Mouse (Mus musculus) mesoderm, embryonic 11.5 days (tissue): ENCODE measurements around the gene Fosb.
"Not testable (repeated sequence)": the region's sequence is repeated elsewhere in the genome, so short reads cannot be mapped to it uniquely, and the experiment has no call there.

Experiments used
- DNase-seq: peaks from one replicate; pipeline ENCODE4 v3.0.0-alpha.2; 2012; ENCODE audit warnings: low read depth, low spot score

Gene Fosb

DNA sequence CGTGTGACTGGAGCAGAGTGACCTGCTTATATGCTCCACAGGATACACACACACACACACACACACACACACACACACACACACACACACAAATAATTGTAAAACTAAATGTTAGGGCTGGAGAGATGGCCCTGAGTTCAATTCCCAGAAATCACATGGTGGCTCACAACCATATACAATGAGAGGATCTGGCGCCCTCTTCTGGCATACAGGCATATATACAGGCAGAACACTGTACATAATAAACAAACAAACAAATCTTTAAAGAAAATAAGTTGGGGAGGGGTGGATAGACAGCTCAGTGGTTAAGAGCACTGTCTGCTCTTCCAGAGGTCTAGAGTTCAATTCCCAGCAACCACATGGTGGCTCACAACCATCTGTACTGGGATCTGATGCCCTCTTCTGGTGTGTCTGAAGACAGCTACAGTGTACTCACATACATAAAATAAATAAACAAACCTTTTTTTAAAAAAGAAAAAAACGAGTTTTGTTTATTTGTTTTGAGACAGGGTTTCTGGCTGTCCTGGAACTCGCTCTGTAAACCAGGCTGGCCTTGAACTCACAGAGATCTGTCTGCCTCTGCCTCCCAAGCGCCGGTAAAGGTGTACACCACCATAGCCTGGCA lies 28.1 kb downstream of the Fosb start:
- not testable (repeated sequence) for DNase-seq

DNA sequence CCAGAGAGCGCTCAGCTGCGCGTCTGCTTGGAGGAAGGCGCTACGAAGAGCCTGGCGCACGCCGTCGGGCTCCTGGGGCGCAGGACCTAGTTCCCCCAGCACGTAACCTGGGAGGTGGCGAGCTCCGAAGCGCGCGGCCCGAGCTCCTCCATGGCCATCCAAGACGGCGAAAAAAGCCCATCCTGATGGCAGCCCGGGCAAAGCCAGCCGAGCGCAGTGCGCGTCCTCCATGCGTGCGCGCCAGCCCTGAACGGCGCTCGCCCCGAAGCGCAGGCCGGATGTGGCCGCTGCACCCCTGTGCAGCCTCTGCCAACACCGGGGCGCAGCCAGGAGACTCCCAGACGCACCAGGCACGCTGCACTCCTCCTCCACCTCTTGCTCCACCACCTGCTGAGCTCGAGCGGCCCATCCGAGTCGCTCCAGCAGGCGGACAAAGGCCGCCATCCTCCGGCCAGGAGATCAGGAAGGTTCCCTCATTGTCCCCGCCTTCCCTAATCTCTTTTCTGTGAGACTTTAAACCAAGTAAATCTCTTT lies 30.2 kb downstream of the Fosb start, which contains the start of gene Ppm1n:
Ppm1n (minus strand) TSS at position 484 of the 534 bp plus-strand sequence.
- no peak for DNase-seq

GRCm38 (mm10) chr7:19279052-19279451 lies 30.8 kb downstream of the Fosb start:
- no peak for DNase-seq

- no peak for DNase-seq
Measured at GRCm38 (mm10) chr7:19276253-19276652, 33.6 kb downstream of the Fosb start.

- DNase-seq = peak; percentile 69
Measured at GRCm38 (mm10) chr7:19272173-19272764, 37.6 kb downstream of the Fosb start.

GRCm38 (mm10) chr7:19271238-19272172 lies 38.3 kb downstream of the Fosb start, which contains the start of gene Vasp:
Gene Vasp, minus strand, starts transcription at chr7:19271817.
- DNase-seq = peak; percentile 83

- DNase-seq = no peak
Measured at GRCm38 (mm10) chr7:19270509-19271237, 39.2 kb downstream of the Fosb start.

- DNase-seq = no peak
Measured at GRCm38 (mm10) chr7:19269721-19270441, 40.0 kb downstream of the Fosb start.

DNA sequence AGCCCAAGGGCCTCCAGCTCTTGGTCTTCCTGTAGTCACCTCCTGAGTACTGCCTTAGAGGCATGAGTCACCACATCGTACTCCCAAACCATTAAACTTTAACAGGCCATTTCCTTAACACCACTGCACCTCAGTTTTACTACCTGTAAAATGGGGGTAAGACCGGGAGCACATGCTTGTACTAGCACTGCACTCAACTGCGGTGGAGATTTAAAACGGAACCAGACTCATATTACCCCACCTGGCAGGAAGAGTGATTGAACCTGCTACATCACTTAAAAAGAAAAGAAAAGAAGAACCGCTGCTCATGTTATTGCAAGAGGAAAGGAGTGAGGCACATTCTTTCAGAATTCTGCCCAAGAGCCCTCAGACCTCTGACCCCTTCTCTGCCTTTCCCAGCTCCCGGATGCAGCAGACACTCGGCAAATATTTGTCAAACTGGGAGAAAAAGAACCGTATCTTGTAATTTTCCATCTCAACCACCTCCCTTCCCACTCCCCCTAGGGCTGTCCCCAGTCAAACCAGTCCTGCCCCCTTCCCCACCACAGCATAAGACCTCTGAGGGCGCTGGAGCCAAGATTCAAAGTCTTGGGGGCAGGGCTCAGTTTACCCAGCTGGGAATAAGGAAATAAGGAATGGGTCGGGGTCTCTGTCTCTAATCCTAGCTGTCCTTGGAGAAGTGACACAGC lies 40.7 kb downstream of the Fosb start:
- DNase-seq = no peak

GRCm38 (mm10) chr7:19267051-19267450 lies 42.8 kb downstream of the Fosb start:
- no peak for DNase-seq

DNA sequence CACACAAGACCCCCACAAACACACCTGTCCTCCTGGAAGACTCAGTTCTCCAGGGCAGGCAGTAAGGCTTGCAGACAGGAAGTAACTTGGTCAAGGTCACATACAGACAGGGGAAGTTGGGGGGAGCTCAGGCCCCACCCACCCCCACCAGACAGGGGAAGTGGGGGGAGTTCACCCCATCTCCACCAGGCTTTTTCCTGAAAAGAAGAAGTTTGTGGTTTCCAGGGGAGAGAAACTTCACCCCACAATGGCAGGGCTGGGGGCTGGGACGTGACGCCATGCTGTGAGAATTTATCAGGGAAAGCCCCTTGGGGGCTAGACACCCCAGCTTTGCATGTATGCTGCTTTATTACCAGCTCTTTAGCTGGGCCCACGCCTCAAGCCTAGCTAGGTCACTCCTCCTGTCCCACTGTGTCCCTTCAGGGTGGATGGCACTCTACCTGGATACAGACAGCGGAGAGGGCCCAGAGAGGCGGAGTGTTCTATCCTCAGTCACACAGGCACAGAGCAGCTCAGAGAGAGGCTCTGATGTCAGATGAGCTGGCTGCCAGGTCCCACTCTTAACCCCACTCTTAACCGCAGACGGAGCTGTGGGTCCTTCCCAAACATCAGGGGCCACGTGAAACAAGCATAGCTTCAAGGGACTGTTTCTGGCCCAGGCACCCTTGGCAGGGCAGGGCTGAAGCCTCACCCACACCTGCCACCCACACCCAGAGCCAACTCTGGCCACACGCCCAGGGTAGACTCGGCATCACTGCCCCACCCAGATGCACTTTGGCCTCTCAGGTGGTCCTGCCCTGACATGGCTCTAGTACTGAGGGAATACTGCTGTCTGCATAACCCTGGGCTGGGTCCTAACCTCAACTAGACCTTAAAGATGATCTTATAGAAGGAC lies 43.7 kb downstream of the Fosb start:
- no peak for DNase-seq

DNA sequence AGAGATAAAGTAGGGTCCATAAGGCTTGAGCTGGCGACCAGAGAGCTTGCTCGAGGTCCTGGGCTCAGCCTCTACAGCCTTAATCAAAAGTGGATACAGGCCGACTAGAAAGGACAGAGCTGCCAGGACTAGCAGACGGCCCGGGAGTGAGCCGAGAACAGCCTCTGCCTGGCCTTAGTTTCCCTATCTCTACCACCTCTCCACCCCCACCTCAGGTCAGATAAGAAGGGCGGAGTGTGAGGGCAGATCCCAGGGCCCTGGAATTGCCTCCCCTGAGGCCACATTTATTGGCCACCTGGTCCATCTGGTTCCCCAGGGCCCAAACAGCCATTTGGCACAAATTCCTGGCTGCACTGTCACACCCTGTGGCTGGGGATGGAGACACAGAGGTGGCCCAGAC lies 44.7 kb downstream of the Fosb start:
- DNase-seq = no peak

DNA sequence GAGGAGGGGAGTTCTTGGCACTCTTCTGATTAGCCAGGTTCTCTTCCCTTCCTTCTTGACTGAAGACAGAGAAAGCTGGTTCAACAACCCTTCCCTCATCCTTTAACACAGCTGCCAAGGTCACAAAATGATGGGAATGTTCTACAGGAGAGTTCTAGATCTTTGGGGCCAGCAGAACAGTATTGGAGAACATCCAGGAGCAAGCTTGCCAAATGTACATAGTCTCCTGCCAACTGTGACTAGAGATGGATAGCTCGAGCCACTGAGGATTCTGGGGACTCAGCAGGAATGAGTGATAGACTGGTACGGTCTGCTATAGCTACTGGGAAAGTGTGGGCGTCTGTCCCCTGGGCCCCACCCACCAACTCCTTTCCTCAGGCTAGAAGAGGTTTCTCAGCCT lies 51.5 kb downstream of the Fosb start:
- DNase-seq = no peak

DNA sequence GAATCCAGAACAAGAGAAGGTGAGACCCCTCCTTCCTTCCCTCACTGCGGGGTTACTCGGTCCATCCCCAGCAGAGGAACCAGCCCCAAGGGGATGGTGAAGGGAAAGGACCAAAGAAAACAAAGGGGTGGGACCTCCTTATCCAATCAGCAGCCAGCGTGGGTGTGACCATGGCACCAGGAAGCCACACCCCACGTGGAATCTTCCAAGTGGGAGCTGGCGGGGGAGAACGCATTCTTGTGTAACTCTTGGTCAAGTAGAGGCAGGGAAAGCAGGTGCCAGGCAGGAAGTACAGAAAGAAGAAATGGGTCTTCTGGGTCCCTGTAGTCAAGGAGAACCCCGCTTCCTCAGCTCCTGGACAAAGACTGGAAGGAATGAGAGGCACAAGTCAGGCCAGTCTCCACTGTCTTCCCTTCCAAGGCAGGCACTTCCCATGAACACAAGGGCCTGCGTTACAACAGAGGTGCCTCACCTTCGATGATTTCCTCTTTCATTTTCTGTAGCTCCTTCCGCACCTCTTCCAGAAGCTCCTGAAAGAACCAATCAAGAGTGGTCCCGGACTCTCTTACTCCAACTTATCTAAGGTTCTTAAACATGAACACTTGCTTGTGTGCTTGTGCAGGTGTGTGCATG lies 52.3 kb downstream of the Fosb start:
- peak; percentile 79 for DNase-seq

GRCm38 (mm10) chr7:19256567-19256966 lies 53.3 kb downstream of the Fosb start:
- DNase-seq = no peak

GRCm38 (mm10) chr7:19255395-19255794 lies 54.5 kb downstream of the Fosb start:
- DNase-seq = no peak

DNA sequence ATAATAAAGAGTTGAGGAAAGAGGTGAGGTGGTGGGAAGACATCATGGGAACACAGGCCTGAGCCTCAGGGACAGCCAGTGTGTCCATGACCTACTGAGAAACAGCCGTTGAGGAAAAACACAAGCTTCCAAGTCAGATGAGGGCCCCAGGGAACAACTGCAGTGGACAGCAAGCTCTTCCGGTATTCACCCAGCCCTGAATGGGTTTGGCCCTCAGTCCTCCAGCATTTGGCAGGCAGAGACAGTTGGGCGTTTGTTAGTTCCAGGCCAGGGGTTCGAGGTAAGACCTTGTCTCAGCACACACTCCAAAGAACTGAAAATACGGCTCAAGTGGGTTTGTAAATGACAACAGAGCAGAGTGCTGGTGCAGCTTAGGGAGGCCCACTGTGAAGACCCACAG lies 56.4 kb downstream of the Fosb start:
- no peak for DNase-seq
